Mouse (Mus musculus) left cerebral cortex, adult 8-10 months (tissue): ENCODE data around the gene Otogl. TPM values are rescaled to one million over a fixed set of nuclear protein-coding genes. Genes with fewer than 3 reads are reported as not detected.

ENCODE experiments used
- DNase-seq, 2 experiments: peaks; one replicate each; pipeline ENCODE4 v3.0.0; 2022; ENCODE audit warnings: low spot score in 2 of 2
- total RNA-seq, 4 experiments: library from RNA; stranded (reverse); gene quantifications; 2 replicates each; pipeline ENCODE4 v1.2.4; 2022

The Otogl gene
- total RNA-seq, 4 experiments from 2014 or later: 0.15 to 0.21 (median 0.17) TPM

DNA sequence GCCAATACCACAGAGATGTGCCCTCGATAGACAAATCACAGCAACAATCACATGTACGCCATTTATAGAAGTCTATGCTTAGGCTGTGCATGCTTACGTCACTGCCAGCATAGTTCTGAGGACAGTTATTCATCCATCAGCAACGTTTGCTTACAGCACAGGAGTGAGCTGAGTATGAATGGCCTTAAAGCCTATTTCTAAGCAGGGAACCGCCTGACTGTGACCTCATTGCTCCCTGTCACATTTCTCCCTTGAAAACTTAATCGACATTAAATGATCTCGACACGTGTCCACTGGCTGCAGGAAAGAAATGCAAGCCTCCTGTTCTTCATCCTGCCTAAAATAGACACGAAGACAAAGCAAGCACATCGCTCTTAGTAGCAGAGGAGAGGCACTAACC lies 5.5 kb downstream of the Otogl start:
- DNase-seq: no peak

DNA sequence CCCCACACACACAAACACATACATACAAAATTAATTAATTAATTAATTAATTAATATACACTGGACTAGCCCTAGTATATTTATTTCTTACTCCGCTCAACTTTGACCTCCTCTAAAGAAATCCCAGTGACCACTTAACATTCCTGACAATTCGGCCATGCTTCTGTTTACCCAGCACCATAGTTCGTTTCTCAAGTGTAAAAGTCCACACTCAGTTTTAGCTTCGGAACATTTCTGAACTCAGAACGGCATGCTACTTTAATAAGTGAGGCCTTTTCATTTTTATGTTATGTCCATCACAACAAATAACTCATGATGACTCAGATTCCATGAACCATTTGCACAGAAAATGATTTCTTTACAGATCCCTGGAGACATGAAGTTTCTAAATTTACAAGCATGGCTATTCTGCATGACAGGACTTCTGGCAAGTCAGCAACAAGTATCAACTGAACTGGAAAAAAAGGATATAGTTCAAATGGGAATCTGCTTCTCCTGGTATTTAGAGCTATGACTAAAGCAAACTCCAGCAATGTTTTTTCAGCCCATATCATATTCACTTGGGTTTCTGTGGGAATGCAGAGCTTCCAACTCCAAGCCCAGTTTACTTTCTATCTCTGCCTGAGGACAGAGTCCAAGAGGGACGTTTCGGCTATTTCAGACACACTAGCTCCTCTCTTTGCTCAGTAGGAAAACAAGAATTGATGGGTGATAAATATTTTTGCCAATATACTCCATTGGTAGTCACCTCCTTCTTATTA lies 6.5 kb downstream of the Otogl start:
- no peak for DNase-seq

- no peak for DNase-seq
These were observed 10.0 kb downstream of the Otogl start for GRCm38 (mm10) chr10:107901958-107902357.

- DNase-seq: no peak
These were observed 10.6 kb downstream of the Otogl start for GRCm38 (mm10) chr10:107901204-107901879.

DNA sequence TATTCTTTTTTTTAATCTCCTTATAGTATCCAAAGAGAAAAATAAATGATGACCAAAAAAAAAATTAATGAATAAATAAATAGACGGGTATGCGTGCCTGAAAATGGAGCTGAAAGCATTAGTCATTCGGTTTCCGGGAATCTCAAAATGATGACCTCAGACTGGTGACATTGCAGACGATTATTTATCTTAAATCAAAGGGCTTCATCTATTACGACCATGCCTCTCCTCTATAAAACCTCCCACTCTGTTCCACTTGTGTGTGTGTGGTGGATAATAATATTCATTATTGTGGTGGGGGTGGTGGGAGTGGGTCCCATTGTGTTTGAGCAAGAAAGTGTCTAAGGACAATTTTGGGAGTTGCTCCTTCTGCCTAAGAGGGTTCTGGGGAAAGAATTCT lies 12.0 kb downstream of the Otogl start:
- no peak for DNase-seq

DNA sequence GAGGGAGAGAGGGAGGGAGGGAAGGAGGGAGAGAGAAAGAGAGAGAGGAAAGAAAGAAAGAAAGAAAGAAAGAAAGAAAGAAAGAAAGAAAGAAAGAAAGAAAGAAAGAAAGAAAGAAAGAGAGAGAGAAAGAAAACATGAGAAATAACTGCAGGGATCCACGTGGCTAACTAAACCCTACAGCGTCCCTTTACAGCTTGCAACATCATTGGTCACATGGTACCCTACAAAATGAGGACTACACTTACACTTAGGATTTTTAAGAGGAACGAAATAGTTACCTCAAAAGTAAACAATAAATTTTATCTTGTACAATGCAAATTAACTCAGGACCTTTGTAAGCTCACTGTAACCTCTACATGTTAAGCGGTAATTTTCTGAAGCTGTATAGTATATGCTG lies 15.8 kb downstream of the Otogl start:
- DNase-seq: no peak

- no peak for DNase-seq
These were observed 17.0 kb downstream of the Otogl start for GRCm38 (mm10) chr10:107894663-107895581.

DNA sequence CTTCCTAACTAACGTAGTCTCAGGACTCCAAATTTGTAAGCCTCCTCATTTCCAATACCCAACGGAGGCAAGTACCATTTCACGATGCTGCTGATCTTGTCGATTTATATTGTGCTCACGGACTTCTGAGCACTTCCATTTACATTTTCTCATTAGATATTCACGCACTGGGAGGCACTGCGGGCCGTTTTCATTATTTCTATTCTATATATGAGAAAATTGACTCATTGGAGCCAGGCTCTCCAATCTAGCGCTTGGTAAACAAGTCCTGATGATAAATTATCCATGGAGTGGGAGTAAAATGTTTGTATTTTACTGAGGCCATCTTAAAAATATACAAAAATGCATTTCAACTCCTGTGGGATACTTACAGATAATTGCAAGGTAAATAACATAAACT lies 21.5 kb downstream of the Otogl start:
- DNase-seq: no peak

DNA sequence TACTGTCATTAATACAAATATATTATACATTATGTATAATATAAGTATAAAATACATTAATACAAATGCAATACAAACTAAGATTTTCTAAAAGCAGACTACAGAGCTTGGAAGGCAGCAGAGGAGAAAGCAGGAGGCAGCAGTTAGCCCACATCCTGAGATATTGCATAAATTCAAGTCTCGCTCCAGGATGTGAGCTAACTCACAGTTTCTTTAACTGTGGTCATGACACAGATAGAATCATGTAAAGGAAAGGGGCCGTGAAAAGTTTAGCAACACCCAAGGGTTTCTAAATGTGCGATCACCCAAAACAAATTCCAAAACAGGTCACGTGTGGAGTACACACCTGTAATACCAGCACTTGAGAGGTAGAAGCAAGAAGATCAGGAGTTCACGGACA lies 39.4 kb downstream of the Otogl start:
- DNase-seq: no peak

DNA sequence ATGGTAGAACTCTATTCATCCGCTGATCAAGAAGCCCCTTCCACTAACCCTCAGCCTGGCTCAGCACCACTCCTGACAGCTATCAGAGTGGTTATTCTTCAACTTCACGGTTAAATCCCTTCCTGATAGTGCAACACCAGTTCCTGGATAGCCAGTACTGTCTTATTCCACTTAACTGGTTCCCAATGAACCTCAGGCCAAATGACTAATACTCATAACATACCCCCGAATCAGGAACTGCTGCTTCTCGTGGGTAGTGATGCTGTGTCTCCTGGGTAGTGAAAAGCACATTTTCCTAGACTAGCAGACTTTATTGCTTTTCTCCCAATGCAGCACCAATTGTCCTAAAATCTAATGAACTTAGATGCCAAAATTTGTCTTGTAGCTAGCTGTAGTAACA lies 39.8 kb downstream of the Otogl start:
- DNase-seq: no peak

DNA sequence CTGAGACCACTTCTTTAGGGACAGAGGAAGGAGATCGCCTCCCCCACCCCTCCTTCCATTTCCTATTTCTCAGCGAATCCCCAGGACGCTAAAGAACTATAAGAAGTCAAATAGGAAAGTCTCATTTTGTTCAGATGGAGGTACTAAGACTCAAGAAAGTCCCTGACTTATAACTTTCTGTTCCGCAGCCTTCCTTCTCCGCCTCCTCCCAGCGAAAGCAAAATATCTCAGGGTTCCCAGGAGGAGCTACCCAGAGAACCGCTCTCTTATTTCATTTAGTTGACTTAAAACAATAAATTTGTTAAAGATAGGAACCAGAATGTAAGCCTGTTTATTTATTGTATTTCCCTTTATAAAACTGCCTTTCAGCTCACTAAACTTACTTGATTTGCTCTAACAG lies 41.4 kb downstream of the Otogl start:
- no peak for DNase-seq

- no peak for DNase-seq
These were observed 43.0 kb downstream of the Otogl start for GRCm38 (mm10) chr10:107868904-107869303.

DNA sequence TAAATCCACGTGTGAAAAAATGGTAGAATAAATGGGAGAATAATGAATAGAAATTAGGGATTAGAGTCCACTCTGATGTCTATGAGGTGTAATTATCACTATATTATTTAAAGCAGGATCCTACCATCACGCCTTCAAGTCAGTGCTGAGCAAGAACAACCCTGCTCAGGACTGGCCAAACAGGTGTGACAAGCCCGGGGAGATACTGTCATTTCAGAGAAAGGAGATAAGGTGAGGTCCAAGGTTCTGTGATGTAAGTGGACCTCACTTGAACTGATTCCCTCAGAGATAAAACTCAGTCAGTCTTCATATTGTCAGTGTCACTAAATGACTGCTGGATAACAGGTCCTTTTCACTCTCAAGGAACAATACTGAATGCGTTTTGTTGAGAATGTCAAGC lies 44.5 kb downstream of the Otogl start:
- no peak for DNase-seq

DNA sequence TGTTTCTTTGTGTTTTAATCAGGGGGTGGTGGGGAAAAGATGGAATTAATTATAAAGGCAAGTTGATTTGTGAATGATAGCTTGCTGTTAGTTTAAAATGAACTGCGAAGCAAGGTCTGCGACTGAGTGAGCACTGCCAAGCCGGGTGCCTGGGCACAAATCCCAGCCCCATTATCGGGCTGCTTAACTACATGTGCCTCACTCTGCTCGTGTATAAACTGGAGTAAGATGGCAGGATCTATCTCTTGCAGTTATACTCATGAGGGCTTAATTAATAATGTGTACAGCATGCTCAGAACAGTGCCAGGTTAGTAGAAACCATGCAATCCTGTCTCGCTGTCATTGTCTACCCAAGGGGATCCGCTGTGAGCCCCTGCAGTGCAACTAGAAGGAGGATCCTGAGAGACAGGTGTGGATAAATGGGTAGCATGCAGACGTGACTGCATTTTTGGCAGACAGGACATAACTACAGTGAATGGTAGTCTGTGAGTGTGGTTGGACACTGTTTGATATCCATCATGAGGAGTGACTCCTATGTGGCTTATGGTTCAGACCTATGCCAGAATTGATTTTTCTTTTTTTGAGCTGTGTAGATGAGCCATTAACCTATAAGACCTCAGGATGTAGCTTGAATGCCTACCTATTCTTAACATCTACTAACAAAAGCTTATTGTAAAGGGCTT lies 51.6 kb downstream of the Otogl start:
- no peak for DNase-seq

DNA sequence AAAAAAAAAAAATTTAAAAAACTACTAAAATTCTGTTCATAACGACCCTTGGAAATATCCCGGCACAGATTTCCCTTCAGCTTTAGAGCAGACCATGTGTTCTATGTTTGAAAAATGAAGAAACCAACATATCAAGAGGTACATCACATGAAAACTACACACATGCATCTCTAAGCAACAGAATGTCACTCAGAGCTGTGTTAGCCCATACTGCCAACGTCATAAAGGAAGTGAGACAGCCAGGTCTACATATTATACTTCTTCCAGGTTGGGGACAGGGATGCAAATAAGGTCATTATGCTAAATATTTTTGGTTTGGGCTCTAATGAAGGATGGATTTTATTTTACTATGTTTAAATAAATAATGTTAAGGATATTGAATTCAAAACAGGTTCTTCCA lies 52.7 kb downstream of the Otogl start:
- no peak for DNase-seq

- peak; percentile 4 to 13 for DNase-seq
These were observed 53.2 kb downstream of the Otogl start for GRCm38 (mm10) chr10:107858684-107859083.

GRCm38 (mm10) chr10:107844906-107845305 lies 67.0 kb downstream of the Otogl start:
- no peak for DNase-seq

DNA sequence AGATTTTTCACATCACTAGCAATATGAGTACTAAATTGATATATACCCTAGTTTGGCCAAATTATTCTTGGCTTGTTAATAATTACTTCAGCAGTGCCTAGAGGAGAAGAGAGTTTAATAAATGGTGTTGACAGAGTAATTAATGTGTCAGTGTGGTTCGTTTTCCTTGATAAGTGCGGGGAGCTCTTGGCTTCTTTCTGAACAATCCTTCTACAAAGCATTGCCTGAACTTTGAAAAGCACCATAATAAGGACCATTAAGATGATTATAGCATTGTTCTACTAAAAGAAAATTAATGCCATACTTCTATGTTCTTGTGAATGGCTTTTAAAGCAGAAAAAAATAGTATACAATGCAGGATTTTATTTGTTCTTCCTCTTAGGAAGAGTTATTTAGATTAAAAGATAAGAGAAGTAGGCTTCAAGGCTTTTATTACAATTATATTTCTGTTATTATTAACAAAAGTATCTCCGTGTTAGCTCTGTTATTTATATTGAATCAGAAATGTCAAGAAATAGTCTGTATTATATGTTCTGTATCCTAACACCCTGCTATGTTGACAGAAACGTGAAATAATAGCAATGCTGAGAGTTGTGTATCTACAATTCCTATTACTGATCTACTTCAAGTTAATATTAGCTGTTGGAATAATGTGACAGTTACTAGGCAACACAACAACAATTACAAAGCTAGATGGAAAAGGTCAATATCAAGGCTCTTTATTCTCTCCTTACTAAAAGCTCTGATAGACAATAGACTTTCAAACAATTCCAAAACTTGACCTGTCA lies 77.3 kb downstream of the Otogl start:
- DNase-seq: no peak

GRCm38 (mm10) chr10:107829151-107829550 lies 82.8 kb downstream of the Otogl start:
- no peak for DNase-seq

DNA sequence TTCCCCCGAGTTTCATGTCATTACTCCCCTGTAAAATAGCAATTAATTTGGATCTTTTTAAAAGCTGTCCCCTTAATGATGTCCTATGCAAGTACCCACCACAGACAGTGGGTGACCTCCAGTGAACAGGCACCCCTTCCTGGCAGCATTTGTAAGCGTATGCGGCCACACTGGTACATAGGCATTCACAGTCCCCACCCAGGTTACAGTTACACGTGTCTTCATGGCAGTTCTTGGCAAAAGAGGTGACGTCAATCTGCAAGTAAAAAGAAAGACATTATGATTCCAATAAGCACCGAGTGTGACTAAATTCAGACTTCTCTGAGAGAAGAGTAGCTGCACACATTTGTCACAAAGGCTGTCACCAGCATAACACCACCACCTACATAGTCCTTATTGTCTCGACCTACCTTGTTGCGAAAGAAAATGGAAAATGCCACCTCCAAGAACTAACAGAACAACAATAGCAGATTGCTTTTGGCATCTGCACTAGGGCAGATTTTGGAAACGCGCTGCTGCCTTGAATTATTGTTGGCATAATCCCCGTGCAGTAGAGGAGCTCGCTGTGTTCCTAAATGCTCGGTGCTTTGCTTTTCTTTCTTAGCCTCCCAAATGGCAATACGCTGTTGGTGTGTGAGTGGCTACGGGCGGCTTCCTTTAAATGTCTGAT lies 98.0 kb downstream of the Otogl start:
- peak in 1 of 2 experiments; percentile 6 for DNase-seq
